15 mouse cellular contexts compared by ENCODE assay signal in the genomic region with DNA sequence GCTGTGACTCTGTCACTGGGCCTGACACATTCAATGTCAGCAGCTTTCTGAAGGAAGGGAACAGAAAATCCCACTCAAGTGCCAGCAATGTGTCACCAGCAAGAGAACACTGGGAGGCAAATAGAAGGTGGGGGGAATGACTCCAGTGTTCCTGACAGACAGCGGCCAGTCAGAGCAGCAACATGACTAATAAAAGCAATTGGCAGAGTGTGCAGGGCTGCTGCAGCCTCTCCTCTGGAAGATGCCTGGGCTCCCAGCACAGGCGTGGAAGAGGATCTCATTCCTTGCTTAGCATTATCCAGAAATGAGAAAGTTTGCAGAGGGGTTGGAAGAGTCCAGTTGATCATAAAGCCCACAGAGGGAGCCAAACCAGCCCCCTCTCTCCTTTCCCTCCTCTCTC.
A peak's percentile ranks its signal among the peaks of the same experiment; 100 is the strongest.
DNase-seq lines count a peak whose midpoint lies in the region; ATAC-seq lines count a peak whose summit lies in the region.
"Had no signal": no experiment of that assay in that cellular context is flagged by ENCODE, and none has a peak within 500 bp of the region (broad histone marks: within the 10 kb centered on the region; RNA-seq: fewer than 3 reads in every experiment).

No protein-coding gene starts in this region.

- WGBS in heart, embryonic 12.5 days = 31% methylated on average over 2 of the region's 2 CpGs
- 63% methylated on average over 2 of the region's 2 CpGs for WGBS in embryonic facial prominence, embryonic 10.5 days

- DNase-seq in gastrocnemius, adult 18-20 months (ENCODE audit: low spot score) = peak; percentile 27
- no peak for DNase-seq in gastrocnemius, adult 8-10 months (ENCODE audit: low spot score in 2 of 2)
- DNase-seq in heart, postnatal 25 days (ENCODE audit: low spot score) = no peak
- DNase-seq in embryonic facial prominence, embryonic 10.5 days (ENCODE audit: low spot score) = no peak
- DNase-seq in lung, postnatal 10 days = peak; percentile 32
- DNase-seq in urinary bladder, postnatal 36 days (ENCODE audit: low spot score in 2 of 2) = no peak
- DNase-seq: adrenal gland, adult 8-10 months; right cerebral cortex, adult 18-20 months had no signal

- no peak overlapping the region for H3K4me2 ChIP-seq in heart, embryonic 12.5 days
- H3K4me2 ChIP-seq: forebrain, embryonic 12.5 days; kidney, embryonic 15.5 days; liver, embryonic 15.5 days; midbrain, embryonic 13.5 days; neural tube, embryonic 13.5 days had no signal

- 0 out of 2 replicates have a peak overlapping the region, but pooled peaks have one; percentile 5 for H3K27ac ChIP-seq in heart, embryonic 12.5 days (ENCODE audit: poor library complexity, severe bottlenecking)
- peak overlapping the region; percentile 19 for H3K27ac ChIP-seq in embryonic facial prominence, embryonic 10.5 days (replicated peaks)
- H3K27ac ChIP-seq: forebrain, embryonic 12.5 days; kidney, embryonic 15.5 days; limb, embryonic 13.5 days; liver, embryonic 15.5 days; midbrain, embryonic 13.5 days; neural tube, embryonic 13.5 days had no signal

- peaks cover 14% of the 10 kb centered on the region for H3K4me1 ChIP-seq in heart, embryonic 12.5 days (replicated peaks)
- peaks cover 37% of the 10 kb centered on the region for H3K4me1 ChIP-seq in embryonic facial prominence, embryonic 10.5 days
- H3K4me1 ChIP-seq: liver, embryonic 15.5 days; midbrain, embryonic 13.5 days; neural tube, embryonic 13.5 days had no signal

- H3K27me3 ChIP-seq in heart, embryonic 12.5 days (replicated peaks) = no peaks in the 10 kb centered on the region; the same call in 1 of the 2 replicates
- H3K27me3 ChIP-seq in embryonic facial prominence, embryonic 10.5 days (replicated peaks; ENCODE audit: low read depth, poor library complexity, severe bottlenecking) = 0 out of 2 replicates have a peak, but pooled peaks cover 8% of the 10 kb centered on the region
- H3K27me3 ChIP-seq: liver, embryonic 15.5 days; neural tube, embryonic 13.5 days had no signal

- intact Hi-C loops in heart, postnatal 25 days (cut with DNase I) = loop anchor here (2.0 kb wide), 2 partner anchors 329 to 337 kb away; no protein-coding TSS in a partner anchor

- no peaks in the 10 kb centered on the region for H3K9me3 ChIP-seq in heart, embryonic 12.5 days (replicated peaks)
- H3K9me3 ChIP-seq in embryonic facial prominence, embryonic 10.5 days = no peaks in the 10 kb centered on the region
- H3K9me3 ChIP-seq: forebrain, embryonic 12.5 days; kidney, embryonic 15.5 days; limb, embryonic 13.5 days; liver, embryonic 15.5 days; midbrain, embryonic 13.5 days; neural tube, embryonic 13.5 days had no signal

- H3K4me3 ChIP-seq in heart, embryonic 12.5 days = no peak overlapping the region
- H3K4me3 ChIP-seq in embryonic facial prominence, embryonic 10.5 days = no peak overlapping the region
- H3K4me3 ChIP-seq: forebrain, embryonic 12.5 days; kidney, embryonic 15.5 days; limb, embryonic 13.5 days; liver, embryonic 15.5 days; midbrain, embryonic 13.5 days; neural tube, embryonic 13.5 days had no signal

- no peaks in the 10 kb centered on the region for H3K36me3 ChIP-seq in heart, embryonic 12.5 days
- H3K36me3 ChIP-seq in embryonic facial prominence, embryonic 10.5 days (replicated peaks) = no peaks in the 10 kb centered on the region
- H3K36me3 ChIP-seq: forebrain, embryonic 12.5 days; kidney, embryonic 15.5 days; limb, embryonic 13.5 days; liver, embryonic 15.5 days; midbrain, embryonic 13.5 days; neural tube, embryonic 13.5 days had no signal

- no peak for ATAC-seq in heart, embryonic 12.5 days (ENCODE audit: insufficient number of reproducible peaks, low FRiP score)

- H3K9ac ChIP-seq in heart, embryonic 12.5 days = no peak overlapping the region
- H3K9ac ChIP-seq: forebrain, embryonic 12.5 days; kidney, embryonic 15.5 days; limb, embryonic 13.5 days; liver, embryonic 15.5 days; midbrain, embryonic 13.5 days; neural tube, embryonic 13.5 days had no signal

Comparison
In these comparisons a context has a peak if more than half of its experiments do, and no peak if none do; other contexts are left out.
1. DNase-seq: peak in gastrocnemius, adult 18-20 months (single experiment) and lung, postnatal 10 days (single experiment); none in gastrocnemius, adult 8-10 months (0 of 2), heart, postnatal 25 days (single experiment), embryonic facial prominence, embryonic 10.5 days (single experiment) and urinary bladder, postnatal 36 days (0 of 2).